Mouse (Mus musculus) cerebellum, postnatal 36 days (tissue): Measurements from ENCODE around the gene Apaf1.

ENCODE experiments used
- DNase-seq, 2 experiments: peaks; one replicate each; pipeline ENCODE4 v3.0.0; 2021 to 2022; ENCODE audit warnings: mixed read lengths in 2 of 2

Gene Apaf1

DNA sequence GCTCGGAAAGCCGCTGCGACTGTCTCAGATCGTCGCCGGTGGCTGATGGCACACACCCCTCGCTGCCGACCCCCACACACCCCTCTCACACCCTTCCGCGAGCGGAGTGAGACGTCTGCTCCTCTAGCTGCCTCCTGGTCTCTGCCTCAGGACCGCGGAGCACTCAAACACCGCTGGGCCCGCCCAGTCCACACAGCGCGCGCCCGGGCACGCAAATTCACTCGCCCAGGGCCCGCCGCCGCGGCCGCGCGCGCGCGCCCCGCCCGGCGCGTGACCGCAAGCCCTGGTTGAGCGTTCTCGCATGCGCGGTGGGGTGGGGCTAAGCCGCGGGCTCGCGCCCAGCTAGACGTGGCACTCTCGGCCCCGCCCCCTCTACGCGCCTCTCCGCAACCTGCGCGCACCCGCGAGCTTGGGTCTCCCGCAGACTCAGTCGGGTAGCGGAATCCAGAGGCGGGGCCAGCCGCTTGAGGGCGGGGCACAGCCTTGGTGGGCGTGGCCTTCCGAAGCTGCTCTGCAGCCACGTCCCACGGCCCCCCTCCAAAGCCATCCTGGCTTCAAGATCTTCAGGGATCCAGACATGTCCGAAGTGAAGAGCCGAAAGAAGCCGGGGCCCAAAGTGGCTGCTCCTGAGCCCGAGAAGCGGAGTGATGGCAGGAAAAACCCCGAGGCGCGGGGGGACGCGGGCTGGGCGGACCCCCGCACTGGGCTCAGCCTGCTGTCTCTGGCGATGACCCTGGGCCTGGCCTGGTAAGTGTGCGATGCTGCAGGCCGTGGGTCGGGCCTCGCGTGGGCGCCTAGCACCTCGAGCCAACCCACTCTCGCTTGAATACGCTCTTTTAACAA, at the start of gene Apaf1, which contains the start of gene Ikbip:
TSS of gene Apaf1 (minus strand) at position 221 of the 843 bp plus-strand sequence.
TSS of gene Ikbip (plus strand) at position 391 of the 843 bp plus-strand sequence.
- DNase-seq = peak; percentile 99 to 100

DNA sequence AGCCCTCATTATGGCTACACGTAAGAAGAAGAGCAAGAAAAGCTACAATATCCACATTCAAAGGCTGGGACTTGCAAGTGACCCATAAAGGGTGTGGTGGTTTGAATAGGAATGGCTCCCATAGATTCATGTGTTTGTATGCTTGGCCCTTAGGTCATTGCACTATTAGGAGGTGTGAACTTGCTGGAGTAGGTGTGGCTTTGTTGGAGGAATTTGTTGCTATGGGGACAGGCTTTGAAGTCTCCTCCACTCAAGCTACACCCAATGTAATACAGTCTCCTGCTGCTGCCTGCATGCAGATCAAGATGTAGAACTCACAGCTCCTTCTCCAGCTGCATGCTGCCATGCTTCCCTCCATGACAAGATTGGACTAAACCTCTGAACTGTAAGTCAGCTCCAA, 49.0 kb upstream of the Apaf1 start:
- DNase-seq = no peak

DNA sequence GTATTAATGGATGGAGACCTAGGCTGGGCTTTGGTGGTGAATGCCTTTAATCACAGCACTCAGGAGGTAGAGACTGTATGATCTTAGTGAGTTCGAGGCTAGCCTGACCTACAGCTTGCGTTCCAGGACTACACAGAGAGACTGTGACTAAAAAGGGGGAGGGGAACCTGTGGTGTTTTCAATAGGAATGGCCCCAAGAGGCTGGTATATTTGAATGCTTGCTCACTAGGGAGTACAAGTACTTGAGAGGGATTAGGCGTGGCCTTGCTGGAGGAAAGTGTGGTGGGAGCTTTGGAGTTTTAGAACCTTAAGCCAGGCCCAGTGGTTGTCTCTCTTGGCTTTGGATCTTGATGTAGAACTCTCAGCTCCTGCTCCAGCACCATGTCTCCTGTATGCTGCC, 48.2 kb upstream of the Apaf1 start:
- DNase-seq = no peak

DNA sequence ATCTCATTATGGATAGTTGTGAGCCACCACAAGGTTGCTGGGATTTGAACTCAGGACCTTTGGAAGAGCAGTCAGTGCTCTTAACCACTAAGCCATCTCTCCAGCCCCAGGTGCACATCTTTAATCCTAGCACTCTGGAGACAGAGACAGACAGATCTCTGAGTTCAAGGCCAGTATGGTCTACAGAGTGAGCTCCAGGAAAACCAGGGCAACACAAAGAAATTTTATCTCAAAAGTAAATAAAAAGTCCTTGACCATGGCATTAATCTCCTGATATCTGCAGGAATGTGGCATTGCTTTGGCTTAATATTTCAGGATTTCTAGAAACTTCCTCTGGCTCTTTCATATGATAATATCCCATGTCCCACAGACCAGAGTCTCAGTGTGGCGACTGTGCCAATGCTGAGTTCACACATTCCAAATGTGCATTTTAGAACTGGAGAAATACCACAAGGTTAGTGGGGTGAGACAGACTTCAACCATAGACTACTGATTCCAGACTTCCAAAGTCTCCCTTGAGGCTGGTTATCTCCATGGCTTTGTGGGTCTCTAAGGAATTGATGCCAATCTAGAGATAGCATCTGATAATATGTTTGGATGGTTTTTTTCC, 46.1 kb upstream of the Apaf1 start:
- DNase-seq = no peak

DNA sequence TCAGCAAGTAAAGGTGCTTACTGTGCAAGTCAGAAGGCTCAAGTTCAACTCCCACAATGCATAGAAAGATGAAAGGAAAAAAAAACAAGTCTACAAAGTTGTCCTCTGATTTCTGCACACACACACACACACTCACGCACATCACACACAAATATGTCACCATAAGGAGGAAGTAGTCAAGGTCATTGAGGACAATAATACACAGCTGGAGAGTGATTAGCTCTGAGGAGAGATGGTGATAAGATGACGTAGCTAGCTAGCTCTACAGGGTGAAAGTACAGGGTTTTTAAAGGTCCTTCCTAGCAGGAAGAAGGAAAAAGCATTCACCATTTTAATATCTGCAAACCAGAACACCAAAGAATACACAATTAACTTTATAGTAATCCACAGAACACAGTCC, 44.8 kb upstream of the Apaf1 start:
- DNase-seq = no peak

DNA sequence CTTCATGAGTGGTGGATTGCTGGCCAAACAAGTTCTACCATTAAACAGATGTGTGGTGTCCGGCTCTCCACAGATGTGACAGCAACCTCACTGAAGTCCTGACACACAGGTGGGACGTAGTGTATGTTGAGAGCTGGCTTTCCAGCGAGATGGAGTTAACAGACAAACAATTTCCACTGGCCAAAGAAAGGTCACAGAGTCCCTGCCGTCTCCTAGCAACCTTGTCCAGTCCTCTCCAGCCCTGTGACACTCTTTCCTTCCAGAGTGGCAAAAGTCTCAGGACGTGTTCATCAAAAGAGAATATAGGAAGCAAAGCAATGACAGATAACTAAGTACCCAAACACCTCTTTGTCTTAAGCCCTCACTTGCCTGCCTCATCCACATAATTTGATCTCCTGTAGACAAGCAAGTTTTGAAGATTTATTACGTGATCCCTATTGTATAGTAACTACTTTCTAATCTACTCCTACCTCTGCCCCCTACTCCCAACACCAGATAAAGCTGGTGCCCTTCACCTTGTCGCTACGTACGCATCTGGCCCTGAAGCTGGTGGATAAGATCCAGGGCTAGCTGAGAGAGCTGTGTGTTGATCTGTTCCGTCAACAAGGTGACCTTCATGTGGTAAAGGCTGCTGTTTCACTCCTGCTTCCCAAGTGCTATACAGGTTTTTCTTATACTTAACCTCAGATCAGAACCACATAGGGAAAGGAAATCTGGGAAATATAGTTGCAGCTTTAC, 44.2 kb upstream of the Apaf1 start:
- no peak for DNase-seq

DNA sequence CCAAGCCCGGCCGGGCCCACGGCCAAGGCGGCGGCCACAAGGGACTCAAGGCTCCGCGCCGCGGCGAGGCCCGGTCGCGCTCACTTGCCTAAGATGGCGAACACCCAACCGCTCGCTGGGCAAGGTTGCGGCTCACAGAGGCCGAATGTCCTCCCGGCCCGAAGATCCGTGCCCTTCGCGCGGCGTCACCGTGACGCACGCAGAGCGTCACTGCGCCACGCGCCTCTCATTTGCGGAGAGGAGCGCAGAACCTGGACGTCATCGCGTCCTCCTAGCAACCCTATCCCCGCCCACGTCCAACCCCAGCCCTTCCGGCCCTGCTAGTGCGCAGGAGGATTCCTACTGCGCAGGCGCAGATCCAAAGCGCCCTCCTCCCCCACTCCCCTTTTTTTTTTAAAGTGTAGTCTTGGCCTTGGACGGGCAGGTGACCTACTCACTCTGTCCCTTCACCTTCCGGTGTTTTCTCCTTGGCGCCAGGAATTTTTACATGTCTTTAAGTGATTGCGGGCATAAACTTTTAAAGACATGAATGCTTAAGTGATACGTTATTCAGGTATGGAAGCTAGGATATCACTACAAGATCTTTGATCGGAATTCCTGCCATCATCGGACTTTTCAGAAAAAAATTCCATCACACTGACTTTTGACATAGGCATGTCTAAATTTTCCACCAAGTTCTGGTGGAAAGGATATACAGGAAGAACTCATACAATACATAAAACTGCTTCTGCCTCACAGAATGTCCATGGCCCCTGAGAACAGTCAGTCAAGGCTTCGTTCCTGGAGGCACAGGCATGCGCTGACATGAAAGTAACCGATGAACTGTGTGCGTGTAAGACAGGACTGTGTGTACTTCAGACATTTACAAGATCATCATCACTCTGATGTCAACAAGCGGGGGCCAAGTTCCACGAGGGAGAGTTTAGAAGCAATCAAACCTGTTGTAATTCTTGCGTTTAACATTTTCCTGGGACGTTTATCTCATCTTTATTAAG, 41.6 kb upstream of the Apaf1 start, which contains the start of gene Slc25a3:
TSS of gene Slc25a3 (minus strand) at position 232 of the 995 bp plus-strand sequence.
- DNase-seq = peak; percentile 96 to 98

DNA sequence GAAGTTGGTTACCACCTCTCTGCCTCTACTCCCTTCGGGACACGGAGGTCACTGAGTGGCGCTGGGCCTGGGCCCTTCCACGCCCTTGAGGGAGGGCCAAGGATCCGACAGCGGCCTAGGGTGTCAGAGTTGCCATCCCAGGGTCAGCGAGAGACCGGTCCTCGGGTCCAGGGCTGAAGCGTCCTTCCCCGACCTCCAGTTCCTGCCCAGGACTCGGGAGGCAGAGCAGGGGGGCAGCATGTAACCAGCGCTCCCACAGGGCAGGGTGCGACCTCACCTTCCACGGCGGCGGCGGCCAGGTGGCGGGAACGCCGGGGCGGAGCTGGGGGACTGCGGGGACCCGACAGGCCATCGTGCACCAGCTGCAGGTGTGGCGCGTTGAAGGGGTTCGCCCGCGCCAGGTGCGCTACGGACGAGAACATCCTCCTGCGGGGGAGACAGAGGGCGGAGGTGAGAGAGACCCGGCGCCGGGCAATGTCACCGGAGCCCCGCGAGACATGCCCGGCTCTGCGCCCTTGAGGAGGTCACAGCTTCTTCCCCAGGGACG, 40.8 kb upstream of the Apaf1 start:
- DNase-seq = no peak

DNA sequence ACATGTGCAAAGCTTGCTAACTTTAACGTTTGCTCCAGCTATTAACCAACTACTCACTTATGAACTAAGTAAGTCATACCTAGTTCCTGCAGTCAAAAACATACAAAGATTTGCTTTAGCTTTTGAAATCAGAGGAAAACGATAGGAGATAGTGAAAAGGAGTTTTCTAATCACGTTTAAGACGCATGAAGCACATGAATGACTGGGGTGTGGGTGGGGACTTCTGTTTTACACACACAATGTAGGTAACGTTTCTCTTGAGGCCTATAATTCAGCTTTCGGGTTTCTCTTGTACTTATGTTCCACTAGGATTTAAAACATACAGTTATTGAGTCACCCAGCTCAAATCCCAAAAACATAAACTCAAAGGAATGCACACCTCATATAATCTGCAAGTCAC, 40.1 kb upstream of the Apaf1 start:
- no peak for DNase-seq

DNA sequence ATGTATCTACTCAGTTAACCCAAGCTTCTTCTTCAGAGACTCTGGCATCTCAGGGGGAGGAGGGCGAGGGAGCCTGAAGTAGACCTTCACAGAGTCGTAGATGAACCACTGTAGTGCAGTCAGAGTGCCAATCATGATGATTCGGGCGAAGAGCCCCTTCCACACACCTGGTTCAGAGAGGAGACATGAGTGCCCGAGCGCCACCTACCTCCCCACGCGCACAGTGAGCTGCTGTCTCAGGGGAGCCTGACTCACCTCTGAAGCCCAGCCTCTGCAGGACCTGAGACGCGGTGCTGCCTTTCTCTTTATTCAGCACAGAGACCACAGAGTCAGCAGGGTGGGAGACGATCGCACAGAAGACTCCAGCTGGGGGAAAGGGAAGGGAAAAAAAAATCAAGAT, 34.4 kb upstream of the Apaf1 start:
- DNase-seq = no peak

DNA sequence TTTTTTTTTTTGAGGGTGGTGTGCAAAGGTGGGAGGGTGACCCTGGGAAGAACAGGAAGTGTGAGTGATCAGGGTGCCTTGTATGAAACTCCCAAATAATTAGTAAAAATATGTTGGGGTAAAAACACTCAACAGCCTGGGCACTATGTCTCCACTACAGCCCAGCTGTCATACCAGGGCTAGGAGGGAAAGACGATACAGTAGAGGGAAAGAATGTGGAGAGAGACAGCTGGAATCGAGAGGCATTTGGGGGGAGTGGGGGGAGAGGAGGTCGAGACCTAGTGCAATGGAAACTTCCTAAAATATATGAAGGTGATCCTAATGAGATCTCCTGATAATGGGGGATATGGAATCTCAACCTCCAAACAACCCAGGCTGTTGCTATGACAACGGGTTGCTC, 27.3 kb upstream of the Apaf1 start:
- no peak for DNase-seq

DNA sequence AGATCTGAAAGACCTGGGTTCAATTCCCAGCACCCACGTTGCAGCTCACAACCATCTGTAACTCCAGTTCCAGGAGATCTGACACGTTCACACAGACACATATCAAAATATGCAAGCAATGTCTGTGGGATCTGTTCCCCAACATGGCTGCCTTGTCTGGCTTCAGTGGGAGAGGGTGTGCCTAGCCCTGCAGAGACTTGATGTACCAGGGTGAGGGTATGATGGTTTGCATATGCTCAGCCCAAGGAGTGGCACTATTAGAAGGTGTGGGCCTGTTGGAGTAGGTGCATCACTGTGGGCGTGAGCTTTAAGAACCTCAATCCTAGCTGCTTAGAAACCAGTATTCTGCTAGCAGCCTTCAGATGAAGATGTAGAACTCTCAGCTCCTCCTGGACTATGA, 23.4 kb upstream of the Apaf1 start:
- no peak for DNase-seq

DNA sequence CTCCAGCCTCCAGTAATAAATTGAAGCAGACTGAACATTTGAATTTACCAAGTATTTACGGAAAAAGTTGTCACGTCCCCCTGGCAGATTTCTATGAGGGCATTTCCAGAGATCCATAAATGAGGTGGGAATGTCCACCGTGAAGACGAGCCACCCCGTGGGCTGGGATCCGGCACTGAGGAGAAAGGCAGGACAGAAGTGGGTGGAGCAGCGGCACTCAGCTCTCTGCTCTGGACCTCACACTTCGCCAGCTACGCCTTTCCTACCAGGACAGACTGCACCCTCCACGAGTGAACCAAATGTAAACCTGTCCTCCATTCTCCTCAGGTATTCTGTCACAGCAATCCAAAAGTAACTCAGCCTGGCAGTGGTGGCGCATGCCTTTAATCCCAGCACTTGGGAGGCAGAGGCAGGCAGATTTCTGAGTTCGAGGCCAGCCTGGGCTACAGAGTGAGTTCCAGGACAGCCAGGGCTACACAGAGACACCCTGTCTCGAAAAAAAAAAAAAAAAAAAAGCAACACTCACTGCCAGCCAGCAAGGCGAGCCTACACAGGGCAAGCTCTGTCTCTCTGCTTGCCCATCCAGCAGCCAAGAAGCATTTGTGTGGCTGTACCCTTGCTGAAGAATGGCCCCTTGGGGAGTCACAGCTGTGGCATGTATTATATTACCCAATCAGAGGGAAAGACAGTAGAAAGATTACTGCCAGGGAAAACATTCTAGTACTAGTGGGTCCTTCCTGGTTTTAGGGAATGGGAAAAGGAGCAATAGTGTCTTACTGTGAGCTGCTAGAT, 20.4 kb upstream of the Apaf1 start:
- no peak for DNase-seq

DNA sequence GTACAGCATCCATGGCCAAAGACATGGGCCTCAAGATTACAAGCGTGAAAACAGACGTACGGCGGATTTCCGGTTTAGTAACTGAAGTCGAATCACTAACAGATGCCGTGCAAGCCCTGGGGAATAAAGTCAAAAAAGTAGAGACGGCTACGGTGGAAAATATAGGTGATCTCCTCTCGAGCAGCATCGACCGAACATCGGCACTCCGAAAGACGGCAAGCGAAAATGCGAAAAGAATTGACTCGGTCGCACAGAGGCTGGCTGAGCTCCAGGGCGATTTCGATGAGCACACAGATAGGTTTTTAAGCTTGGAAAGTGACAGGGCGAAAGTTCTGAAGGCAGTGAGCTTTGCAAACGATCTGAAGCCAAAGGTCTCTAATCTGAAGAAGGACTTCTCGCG, 19.4 kb upstream of the Apaf1 start:
- no peak for DNase-seq

DNA sequence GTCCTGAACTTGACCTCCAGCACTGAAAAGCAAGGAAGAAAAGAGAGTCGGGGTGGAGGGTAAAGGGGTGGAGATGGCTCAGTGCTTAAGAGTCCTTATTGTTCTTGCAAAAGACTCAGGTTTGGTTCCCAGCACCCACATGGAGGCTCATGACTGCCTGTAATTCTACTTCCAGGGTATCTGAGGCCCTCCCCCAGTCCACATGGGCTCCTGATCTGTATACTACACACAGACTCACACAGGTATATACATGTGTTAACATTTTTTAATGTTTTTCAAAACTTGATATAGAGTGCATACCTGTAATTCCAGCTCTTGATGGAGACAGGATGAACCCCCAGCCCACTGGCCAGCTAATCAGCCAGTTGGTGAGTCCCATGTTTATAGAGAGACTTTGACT, 17.5 kb upstream of the Apaf1 start:
- DNase-seq = no peak

DNA sequence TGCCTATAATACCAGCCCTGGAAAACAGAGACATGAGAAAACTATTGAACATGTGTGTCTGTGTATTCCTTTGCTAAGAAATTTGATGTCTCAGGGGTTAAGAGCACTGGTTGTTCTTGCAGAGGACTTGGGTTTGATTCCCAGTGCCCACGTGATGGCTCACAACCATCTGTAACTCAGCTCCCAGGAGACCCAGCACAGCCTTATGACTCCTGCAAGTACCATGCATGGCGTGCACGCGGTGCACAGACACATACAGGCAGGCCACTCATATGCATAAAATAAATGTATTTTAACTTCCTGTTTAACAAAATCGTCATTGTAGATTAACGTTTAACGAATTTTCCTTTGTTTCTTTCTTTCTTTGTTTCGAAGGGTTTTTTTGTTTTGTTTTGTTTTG, 15.5 kb upstream of the Apaf1 start:
- no peak for DNase-seq

DNA sequence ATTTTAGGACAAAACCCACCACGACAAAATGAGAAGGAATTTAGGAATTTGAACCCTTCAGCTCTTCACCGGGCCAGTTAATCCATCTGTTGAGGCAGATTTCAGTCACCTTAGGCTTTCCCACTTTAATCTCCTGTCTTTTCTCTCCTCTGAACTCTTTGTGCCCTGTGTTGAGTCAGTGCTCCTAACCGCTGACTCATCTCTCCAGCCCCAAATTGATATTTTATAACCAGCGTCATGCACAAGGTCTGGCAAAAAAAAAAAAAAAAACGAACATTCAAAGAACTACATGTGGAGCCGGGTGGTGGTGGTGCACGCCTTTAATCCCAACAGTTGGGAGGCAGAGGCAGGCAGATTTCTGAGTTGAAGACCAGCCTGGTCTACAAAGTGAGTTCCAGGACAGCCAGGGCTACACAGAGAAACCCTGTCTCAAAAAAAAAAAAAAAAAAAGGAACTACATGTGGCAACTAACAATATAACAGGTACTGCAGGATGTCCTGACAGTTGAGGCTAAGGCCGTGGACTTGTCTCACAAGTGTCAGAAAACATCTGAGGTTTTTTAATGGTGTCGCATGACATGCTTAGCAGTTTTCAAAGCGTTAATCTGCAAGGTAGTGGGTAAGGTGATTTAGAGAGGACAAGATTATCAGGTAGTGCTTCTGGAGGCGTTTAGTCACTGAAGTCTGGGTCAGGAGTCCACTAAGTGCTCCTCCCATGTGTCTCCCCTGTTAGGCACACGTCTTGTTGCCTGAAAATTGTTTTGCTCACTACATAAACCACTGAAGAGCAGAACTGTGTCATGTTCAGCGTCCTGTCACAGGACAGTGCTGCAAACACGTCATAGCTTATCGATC, 11.9 kb upstream of the Apaf1 start:
- DNase-seq = no peak

DNA sequence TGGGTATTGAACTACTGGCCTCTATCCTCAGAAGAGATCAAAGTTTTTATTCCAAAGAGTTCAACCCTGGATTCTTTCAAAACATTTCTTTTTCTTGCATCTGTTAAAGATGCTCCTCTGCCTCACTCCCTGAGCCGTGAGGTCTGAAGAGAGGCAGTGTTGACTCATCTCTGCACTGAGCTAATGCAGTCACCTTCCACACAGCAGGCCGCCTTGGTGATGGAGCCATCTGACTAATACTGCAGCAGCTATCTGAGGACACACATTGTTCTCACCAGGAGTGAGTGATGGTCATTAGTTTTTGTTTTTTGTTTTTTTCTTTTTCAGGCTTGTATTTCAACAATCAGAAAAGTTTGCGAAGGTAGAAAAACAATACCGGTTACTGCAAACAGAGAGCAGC, 10.2 kb upstream of the Apaf1 start:
- no peak for DNase-seq

DNA sequence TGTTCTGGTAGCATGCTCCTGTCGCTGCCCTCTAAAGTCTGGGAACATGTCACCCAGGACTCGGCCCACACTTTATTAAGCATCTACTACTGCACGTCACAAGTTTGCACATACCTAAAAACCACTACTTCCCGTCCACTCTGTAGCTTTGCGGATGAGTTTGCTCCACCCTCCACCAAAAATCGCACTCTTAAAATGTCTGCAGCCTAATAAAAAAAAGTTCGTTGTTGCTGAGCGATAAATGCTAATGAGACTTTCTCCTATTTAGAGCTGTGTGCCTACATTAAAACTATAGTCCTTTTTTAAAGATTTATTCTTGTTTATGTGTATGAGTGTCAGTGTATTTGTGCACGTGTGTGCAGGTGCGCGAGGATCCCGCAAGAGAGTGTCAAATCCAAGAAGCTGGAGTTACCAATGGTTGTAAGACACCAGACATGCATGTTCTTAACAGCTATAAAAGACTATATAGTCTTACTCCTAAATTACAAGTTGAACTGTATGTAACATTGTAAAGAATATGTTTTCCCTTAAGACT, 890 bp upstream of the Apaf1 start:
- no peak for DNase-seq

DNA sequence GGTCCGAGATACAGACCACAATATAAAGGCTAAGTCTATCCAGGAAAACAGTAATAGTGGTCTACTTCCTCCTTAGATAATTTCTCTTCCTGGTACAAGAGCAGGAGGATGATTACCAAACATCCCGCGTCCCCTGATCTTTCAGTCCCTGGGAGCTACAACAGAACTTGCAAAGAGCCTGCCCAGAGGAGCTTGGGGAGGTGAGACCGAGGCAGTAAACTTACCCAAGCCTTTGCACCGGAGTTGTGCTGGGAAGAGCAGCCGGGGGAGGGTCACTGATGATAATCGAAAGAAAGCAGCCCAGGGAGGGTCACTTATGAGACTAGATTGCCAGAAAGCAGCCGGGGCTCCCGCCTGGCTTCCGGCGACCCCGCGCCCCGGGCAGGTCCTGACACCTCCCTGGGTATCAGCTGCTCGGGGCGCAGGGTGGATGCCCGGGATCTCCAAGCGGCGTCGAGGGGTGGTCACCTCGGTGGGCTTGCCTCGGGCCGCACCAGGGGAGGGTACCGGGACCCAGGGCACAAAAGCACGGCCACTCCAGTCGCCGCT, 537 bp downstream of the Apaf1 start:
- no peak for DNase-seq
